Mouse (Mus musculus) lung, embryonic 15.5 days (tissue): Measurements from ENCODE around the gene Fnbp1. TPM values are rescaled to one million over a fixed set of nuclear protein-coding genes. Genes with fewer than 3 reads are reported as not detected.

ENCODE experiments used
- ATAC-seq: fragments of 200-750 bp; cut with Nextera tagmentation; 2 replicates; pipeline ENCODE4 v1.8.0; 2017; ENCODE audit warnings: moderate number of reproducible peaks, borderline replicate concordance; ENCODE audit not compliant: low FRiP score, low TSS enrichment; ENCODE audit errors: extremely low read depth
- H3K27ac ChIP-seq: fragments of 300-500 bp; sonication (generic); 2 replicates; pipeline ENCODE4 v1.5.1; 2015; ENCODE audit warnings: moderate library complexity, mild to moderate bottlenecking, inconsistent platforms
- H3K27me3 ChIP-seq: fragments of 300-500 bp; sonication (generic); 2 replicates; pipeline ENCODE4 v1.6.1; 2015; ENCODE audit warnings: inconsistent platforms
- H3K36me3 ChIP-seq: fragments of 300-500 bp; sonication (generic); 2 replicates; pipeline ENCODE4 v1.6.1; 2015; ENCODE audit warnings: inconsistent platforms
- H3K4me1 ChIP-seq: fragments of 300-500 bp; sonication (generic); 2 replicates; pipeline ENCODE4 v1.6.1; 2015; ENCODE audit warnings: inconsistent platforms
- H3K4me2 ChIP-seq: fragments of 300-500 bp; sonication (generic); 2 replicates; pipeline ENCODE4 v1.6.1; 2015; ENCODE audit warnings: inconsistent platforms, mild to moderate bottlenecking, moderate library complexity
- H3K4me3 ChIP-seq: fragments of 300-500 bp; sonication (generic); 2 replicates; pipeline ENCODE4 v1.5.1; 2015; ENCODE audit warnings: mild to moderate bottlenecking, inconsistent platforms
- H3K9ac ChIP-seq: fragments of 300-500 bp; sonication (generic); 2 replicates; pipeline ENCODE4 v1.6.1; 2015; ENCODE audit warnings: inconsistent platforms
- H3K9me3 ChIP-seq: fragments of 300-500 bp; sonication (generic); 2 replicates; pipeline ENCODE4 v1.6.1; 2016; ENCODE audit warnings: inconsistent platforms
- WGBS: fragments of 180-500 bp; shearing (Covaris S2); methylation state at CpG from one replicate; pipeline ENCODE4 v1.1.7; 2015; 5-methylcytosine and 5-hydroxymethylcytosine counted together
- polyA plus RNA-seq: library from polyadenylated mRNA; unstranded; fragments of >200 nt; fragmentation: Nextera tagmentation; extraction: Ambion mirVana; gene quantifications from 2 replicates; pipeline ENCODE4 v1.2.1, GENCODE M21; 2015

Gene Fnbp1
- polyA plus RNA-seq, 1 experiment from 2014 or later, result 17.7 TPM

DNA sequence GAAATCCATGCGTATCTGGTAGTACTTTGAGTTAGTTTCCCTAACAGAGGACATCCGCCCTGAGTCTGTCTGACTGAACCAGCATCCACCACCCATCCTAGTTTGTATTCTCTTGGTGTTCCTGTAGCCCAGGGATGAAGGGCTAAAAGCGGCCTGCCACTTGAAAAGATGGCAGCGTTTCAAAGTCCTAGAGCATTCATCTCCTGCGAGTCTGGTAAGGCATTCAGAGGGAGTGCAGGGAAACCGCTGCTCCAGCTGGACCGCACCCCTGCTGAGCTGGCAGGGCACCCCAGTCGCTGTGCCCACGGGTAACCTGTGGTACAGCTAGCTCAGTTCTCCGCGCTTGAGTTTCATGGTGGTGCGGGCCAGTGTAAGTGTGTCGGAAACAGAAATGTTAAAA is 22.0 kb downstream of the Fnbp1 start:
- Histone ChIP-seq H3K4me2 (no peak overlapping the region), H3K9me3 (no peaks in the 10 kb centered on the region), H3K36me3 (no peaks in the 10 kb centered on the region), H3K4me3 (no peak overlapping the region), H3K4me1 (peaks cover 33% of the 10 kb centered on the region), H3K27ac (no peak overlapping the region; the same call in 1 of the 2 replicates), H3K9ac (no peak overlapping the region), H3K27me3 (no peaks in the 10 kb centered on the region)
- ATAC-seq, result no peak
- 67% methylated on average over 13 of the region's 13 CpGs for WGBS

DNA sequence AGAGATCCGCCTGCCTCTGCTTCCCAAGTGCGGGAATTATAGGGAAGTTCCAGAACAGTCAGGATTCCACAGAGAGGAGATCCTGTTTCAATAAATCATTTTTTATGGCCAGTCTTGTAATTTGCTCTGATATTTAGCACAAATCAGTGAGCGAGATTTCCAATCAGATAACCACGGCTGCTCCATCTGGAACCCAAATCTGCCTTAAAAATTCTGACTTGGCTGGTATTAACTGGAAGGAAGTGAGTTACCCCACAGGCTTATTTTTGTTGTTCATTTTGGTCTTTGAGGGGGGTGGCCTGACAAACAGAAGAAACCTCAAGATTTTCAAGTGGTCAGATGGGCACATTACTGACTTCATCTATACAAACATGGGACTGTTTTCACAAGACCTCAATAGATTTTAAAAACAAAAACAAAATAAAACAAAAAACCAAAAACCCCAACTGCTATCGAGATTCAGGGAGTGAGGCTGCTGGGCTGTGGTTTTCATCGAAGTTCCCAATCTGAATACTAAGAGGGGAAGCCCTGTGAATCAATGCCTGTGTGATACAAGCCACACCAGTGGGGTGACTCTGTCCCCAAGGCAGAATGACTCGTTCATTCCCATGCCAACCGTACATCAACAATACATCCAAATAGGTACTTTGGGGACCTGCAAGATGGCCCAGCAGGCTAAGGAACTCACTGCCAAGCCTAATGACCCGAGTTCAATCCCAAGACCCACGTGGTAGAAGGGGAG is 23.0 kb downstream of the Fnbp1 start:
- no peak overlapping the region for H3K27ac ChIP-seq
- peaks cover 28% of the 10 kb centered on the region for H3K4me1 ChIP-seq
- WGBS, result 84% methylated on average over 10 of the region's 10 CpGs
- no peak overlapping the region for H3K9ac ChIP-seq
- no peaks in the 10 kb centered on the region for H3K36me3 ChIP-seq
- no peaks in the 10 kb centered on the region for H3K27me3 ChIP-seq
- no peak for ATAC-seq
- H3K4me2 ChIP-seq, result no peak overlapping the region
- no peaks in the 10 kb centered on the region for H3K9me3 ChIP-seq
- H3K4me3 ChIP-seq, result no peak overlapping the region

DNA sequence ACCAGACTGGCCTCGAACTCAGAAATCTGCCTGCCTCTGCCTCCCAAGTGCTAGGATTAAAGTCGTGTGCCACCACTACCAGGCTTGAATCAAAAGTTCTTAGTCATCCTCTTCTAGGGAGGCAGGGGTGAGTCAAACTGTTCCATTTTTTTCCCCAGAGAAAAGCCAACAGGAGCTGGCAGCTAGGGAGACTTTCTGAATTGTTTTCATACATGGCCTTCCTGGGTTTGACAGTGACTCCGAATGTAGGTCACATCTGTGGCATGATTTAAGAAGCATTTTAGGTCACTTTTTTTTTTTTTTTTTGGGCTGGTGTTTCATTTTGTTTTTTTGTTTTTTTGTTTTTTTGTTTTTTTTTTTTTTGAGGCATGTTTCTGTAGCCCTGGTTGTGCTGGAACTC is 23.6 kb downstream of the Fnbp1 start:
- Histone ChIP-seq H3K4me3 (no peak overlapping the region), H3K36me3 (no peaks in the 10 kb centered on the region), H3K9ac (no peak overlapping the region), H3K4me2 (no peak overlapping the region), H3K27ac (no peak overlapping the region), H3K9me3 (no peaks in the 10 kb centered on the region), H3K27me3 (no peaks in the 10 kb centered on the region), H3K4me1 (peaks cover 22% of the 10 kb centered on the region)
- ATAC-seq, result no peak
- 83% methylated on average over 3 of the region's 3 CpGs for WGBS

DNA sequence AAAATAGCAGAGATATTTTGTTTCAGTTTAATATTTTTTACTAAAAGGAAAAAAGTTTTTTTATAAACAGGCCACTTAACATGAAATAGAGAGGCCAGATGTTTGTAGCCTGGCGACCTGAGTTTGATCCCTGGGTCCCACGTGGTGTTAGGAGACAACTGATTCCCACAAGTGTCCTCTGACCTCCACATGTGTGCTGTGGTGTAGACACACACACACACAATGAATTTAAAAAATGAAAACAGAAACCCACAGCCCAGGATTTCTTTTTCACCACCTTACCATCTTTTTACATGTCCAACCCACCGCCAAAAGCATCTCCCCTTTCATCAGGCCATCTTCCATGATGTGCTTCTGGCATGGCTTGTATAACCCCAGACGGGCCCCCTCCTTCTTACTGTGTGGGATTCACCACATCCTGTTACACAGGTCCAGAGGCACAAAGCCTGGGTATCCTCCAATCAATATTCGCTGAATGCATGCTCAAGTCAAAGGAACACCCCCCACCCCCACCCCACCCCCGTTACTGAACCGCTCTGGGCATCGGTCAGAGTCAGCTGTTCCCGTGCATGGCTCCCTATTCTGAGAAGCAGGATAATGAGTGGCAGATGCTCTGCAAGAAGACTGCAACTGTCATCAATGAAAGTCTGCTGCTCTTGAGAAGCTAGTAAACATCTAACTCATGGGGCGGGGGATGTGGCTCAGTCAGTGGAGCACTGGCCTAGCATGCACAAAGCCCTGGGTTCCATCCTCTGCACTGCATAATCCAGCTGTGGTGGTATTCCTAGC is 25.7 kb downstream of the Fnbp1 start:
- Histone ChIP-seq H3K27ac (no peak overlapping the region), H3K36me3 (no peaks in the 10 kb centered on the region), H3K27me3 (no peaks in the 10 kb centered on the region), H3K9ac (no peak overlapping the region), H3K4me2 (no peak overlapping the region), H3K9me3 (no peaks in the 10 kb centered on the region), H3K4me3 (no peak overlapping the region), H3K4me1 (peaks cover 20% of the 10 kb centered on the region)
- 57% methylated on average over 10 of the region's 10 CpGs for WGBS
- ATAC-seq, result peak; percentile 45; the same call in 1 of the 2 replicates

GRCm38 (mm10) chr2:31115091-31115942 is 26.5 kb downstream of the Fnbp1 start:
- H3K9me3 ChIP-seq, result no peaks in the 10 kb centered on the region
- no peak overlapping the region; the same call in 1 of the 2 replicates for H3K27ac ChIP-seq
- WGBS, result 42% methylated on average over 10 of the region's 10 CpGs
- H3K36me3 ChIP-seq, result no peaks in the 10 kb centered on the region
- no peak overlapping the region for H3K4me3 ChIP-seq
- peaks cover 20% of the 10 kb centered on the region for H3K4me1 ChIP-seq
- H3K27me3 ChIP-seq, result no peaks in the 10 kb centered on the region
- ATAC-seq, result no peak
- no peak overlapping the region for H3K9ac ChIP-seq
- no peak overlapping the region for H3K4me2 ChIP-seq

DNA sequence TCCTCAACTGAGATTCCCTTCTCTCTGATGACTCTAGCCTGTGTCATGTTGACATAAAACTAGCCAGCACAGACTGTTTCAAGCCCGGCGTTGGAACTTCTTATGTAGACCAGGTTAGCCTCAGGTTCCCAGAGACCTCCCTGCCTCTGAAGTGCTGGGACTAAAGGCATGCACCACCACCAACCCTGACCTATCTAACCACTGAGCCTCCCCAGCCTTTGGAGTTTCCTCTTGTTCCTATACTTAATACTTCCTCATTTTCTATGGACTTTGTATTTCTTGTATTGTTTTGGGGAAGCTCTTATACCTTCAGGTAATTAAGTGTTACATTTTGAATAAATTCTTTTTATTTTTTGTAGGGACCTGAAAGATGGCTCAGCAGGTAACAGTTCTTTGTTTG is 27.6 kb downstream of the Fnbp1 start:
- Histone ChIP-seq H3K9me3 (no peaks in the 10 kb centered on the region), H3K4me1 (peaks cover 15% of the 10 kb centered on the region), H3K9ac (no peak overlapping the region), H3K27ac (no peak overlapping the region), H3K27me3 (no peaks in the 10 kb centered on the region), H3K36me3 (no peaks in the 10 kb centered on the region), H3K4me3 (no peak overlapping the region), H3K4me2 (no peak overlapping the region)
- WGBS, result 100% methylated on average over 2 of the region's 2 CpGs
- ATAC-seq, result no peak

DNA sequence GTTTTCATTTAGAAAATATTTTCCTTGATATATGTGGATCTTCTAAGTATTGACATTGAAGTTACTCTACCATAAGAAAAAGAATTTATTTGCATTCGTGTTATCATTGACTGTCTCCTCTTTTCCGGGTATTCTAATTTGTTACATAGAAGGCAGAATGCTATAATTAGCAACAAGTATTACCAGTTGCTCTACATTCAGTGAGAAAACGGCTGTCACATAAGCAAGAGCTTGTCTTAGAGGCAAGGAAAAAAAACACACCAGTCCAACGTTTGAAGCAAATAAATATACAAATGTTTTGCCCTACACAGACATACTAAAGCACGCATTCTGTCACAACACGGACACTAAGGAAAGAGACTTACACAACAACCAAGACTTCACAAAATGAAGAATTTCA is 30.1 kb downstream of the Fnbp1 start:
- Histone ChIP-seq H3K4me3 (no peak overlapping the region), H3K27me3 (no peaks in the 10 kb centered on the region), H3K36me3 (no peaks in the 10 kb centered on the region), H3K27ac (no peak overlapping the region), H3K4me2 (no peak overlapping the region), H3K9ac (no peak overlapping the region), H3K4me1 (peaks cover 35% of the 10 kb centered on the region), H3K9me3 (no peaks in the 10 kb centered on the region)
- no peak for ATAC-seq
- 68% methylated on average over 6 of the region's 6 CpGs for WGBS

- Histone ChIP-seq H3K4me2 (no peak overlapping the region), H3K27ac (no peak overlapping the region), H3K9ac (no peak overlapping the region), H3K9me3 (no peaks in the 10 kb centered on the region), H3K27me3 (no peaks in the 10 kb centered on the region), H3K36me3 (no peaks in the 10 kb centered on the region), H3K4me1 (peaks cover 29% of the 10 kb centered on the region), H3K4me3 (no peak overlapping the region)
- 73% methylated on average over 12 of the region's 12 CpGs for WGBS
- no peak for ATAC-seq
These were observed 31.8 kb downstream of the Fnbp1 start for GRCm38 (mm10) chr2:31109960-31110548.

- 59% methylated on average over 6 of the region's 6 CpGs for WGBS
- no peak for ATAC-seq
- Histone ChIP-seq H3K4me2 (no peak overlapping the region), H3K27ac (peak overlapping the region; percentile 46; the same call in 1 of the 2 replicates), H3K9me3 (no peaks in the 10 kb centered on the region), H3K9ac (no peak overlapping the region), H3K4me1 (peaks cover 25% of the 10 kb centered on the region), H3K27me3 (no peaks in the 10 kb centered on the region), H3K4me3 (no peak overlapping the region), H3K36me3 (no peaks in the 10 kb centered on the region)
These were observed 33.6 kb downstream of the Fnbp1 start for GRCm38 (mm10) chr2:31108186-31108585.

DNA sequence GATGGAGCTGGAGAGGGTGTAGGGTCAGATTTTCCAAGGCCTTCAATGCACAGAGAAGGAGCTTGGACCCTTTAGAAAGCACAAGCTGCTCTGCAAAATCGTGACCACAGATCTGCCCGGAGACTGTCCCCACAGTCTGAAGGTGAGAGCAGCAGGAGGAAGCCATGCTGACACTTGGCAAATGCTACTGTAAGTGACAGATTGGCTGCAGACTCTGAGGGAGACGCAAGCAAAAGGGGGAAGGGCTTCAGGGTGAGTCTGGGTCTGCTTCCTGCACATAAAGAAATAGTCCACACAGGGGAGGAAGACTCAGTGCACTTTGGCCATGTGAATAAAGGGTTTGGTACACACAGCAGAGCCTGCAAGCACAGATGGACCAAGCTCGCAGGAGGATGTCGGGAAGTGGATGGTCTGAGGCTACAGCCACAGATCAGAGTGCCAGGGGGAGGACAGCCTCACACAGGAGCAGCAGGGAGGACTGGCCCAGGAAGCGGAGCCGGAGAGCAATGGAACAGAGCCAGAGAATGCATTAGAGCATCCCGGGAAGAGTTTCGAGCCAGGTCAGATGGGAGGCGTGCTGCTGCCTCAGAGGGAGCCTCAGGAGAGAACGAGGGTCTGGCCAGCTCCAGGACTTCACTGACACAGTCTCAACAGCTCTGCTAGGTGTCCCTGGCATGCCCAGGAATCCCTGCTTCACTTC is 35.0 kb downstream of the Fnbp1 start:
- Histone ChIP-seq H3K9ac (0 out of 2 replicates have a peak overlapping the region, but pooled peaks have one; percentile 21), H3K27ac (peak overlapping the region; percentile 56), H3K27me3 (no peaks in the 10 kb centered on the region), H3K36me3 (no peaks in the 10 kb centered on the region), H3K4me1 (peaks cover 25% of the 10 kb centered on the region), H3K4me3 (no peak overlapping the region), H3K9me3 (no peaks in the 10 kb centered on the region), H3K4me2 (peak overlapping the region; percentile 36)
- 15% methylated on average over 11 of the region's 11 CpGs for WGBS
- peak; percentile 73 for ATAC-seq

- H3K9ac ChIP-seq, result no peak overlapping the region
- H3K36me3 ChIP-seq, result no peaks in the 10 kb centered on the region
- H3K27ac ChIP-seq, result peak overlapping the region; percentile 56; the same call in 1 of the 2 replicates
- no peak for ATAC-seq
- no peaks in the 10 kb centered on the region for H3K9me3 ChIP-seq
- H3K4me3 ChIP-seq, result no peak overlapping the region
- 92% methylated on average over 3 of the region's 3 CpGs for WGBS
- H3K27me3 ChIP-seq, result no peaks in the 10 kb centered on the region
- no peak overlapping the region for H3K4me2 ChIP-seq
- H3K4me1 ChIP-seq, result peaks cover 30% of the 10 kb centered on the region
These were observed 35.8 kb downstream of the Fnbp1 start for GRCm38 (mm10) chr2:31106004-31106403.
